Mouse (Mus musculus): Measurements from ENCODE around the gene Erh. TPM values are rescaled to one million over a fixed set of nuclear protein-coding genes. Genes with fewer than 3 reads are reported as not detected.
A peak's percentile ranks its signal among the peaks of the same experiment; 100 is the strongest.

Gene Erh
- 10 to 100 TPM; 87.2 to 99.7 TPM for total RNA-seq (2021)

DNA sequence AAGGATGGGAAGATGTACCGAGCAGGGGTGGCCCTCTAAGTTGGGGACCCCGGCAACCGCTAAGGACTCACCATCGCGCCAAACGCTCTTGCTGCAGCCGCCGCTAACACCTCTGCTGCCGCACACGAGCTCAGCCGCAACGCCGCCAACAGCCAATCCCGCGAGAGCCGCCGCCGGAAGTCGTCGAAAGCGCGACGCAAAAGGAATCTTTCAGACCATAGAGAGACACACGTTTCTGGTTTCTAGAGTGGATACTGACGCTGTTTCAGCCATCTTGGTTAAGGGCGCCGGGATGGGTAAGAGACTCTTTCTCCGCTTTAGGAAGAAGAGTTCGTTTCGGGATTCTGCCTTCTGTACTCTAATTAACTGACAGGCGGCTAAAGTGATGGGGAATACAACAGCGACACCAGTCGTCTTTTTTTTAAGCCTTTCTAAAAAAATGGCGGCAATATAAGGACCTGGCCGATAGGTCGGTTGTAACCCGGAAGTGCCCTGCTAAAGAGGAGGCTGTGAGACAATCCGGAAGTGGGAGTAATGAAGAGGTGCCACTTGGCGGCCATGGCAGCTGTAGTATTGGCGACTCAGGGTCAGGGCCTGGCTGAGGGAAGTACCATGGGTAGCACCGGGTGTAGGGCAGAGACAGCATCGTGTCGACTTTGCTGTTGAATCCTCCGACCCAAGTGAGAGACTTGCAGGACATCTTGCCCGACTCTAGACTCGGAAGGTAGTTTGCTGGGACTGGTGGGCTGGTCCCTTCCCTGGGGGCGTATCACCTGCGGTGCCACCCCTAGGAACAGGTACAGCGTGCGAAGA, at the start of gene Erh, which contains the start of gene Slc39a9:
Gene Erh, minus strand, starts transcription at position 649 of the 813 bp plus-strand sequence.
Gene Slc39a9, plus strand, starts transcription at position 191 of the 813 bp plus-strand sequence.
- intact Hi-C loops (cut with DNase I), result no loop called here
- peak; percentile 94 for DNase-seq

DNA sequence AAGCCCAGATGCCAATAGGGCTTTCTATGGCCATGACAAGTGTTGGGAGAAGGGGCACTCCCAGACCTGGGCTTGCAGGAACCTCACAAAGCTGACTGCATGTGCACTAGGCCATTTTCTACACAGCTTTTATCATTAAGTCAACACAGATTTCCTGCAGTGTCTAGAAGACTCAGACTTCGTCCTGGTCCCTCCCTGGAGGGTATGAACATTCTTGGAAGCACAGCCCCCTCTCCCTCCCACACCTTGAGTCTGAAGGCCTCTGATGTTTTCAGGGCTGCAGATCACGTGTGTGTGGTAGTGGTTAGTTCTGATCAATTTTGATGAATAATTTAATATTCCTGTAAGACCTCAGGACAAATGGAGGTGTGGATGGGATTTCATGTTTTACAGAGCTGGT, 49.6 kb upstream of the Erh start:
- intact Hi-C loops (cut with DNase I), result no loop called here
- DNase-seq, result no peak

DNA sequence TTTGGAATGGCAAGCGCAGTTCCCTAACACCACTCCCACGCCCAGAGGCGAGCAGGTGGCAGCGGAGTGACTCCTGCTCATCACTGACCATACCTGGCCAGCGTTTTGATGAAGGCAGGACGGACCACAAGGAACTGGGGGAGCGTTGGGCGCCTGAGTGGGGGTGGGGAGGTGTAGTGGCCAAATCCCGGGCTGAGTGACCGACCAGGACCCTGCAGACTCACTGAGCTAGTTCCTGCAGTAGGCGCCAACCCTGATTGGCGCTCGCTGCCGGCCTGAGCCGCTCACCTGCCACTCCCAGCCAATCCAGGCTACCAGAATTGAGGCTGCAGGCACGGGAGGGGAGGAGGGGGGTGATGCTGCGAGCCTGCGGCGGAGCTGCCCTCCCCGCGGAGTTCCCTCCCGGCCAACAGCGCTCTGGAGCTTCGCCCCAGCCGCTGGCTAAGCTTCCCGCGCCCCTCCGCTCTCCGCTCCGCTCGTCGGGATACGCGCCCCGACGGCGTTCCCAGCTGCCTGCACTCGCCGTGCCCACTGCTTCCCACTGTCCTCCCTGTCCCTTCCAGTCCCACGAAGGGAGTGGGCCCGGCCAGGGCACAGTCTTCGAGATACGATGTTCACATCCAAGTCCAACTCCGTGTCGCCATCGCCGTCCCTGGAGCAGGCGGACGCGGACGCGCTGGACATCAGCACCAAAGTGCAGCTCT, 48.3 kb upstream of the Erh start, which contains the start of gene Plekhd1:
Gene Plekhd1, plus strand, starts transcription at position 323 of the 704 bp plus-strand sequence.
- DNase-seq, result peak; percentile 37

DNA sequence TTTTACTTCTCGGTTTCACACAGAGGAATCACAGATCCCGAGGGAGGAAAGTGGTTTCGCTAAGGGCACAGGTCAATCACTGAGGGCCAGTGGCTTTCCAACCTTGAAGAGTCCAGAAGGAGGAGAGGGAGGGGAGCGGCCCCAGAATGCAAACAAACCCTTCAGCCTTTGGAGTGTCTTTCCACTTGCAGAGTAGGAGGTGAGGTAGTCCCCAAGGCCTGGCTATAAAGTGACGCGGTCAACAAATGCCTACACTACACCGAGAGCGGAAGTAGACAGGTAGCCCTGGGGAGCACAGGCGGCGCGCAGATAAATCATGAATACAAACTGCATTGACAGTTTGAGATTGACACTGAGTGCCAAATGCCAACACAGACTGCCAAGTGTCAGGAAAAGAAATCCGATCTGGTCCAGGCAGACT, 47.5 kb upstream of the Erh start:
- DNase-seq, result no peak
- intact Hi-C loops (cut with DNase I), result no loop called here

More for the DNA sequence above, 48.3 kb upstream of the Erh start, which contains the start of gene Plekhd1:
- intact Hi-C loops (cut with DNase I), result no loop called here

DNA sequence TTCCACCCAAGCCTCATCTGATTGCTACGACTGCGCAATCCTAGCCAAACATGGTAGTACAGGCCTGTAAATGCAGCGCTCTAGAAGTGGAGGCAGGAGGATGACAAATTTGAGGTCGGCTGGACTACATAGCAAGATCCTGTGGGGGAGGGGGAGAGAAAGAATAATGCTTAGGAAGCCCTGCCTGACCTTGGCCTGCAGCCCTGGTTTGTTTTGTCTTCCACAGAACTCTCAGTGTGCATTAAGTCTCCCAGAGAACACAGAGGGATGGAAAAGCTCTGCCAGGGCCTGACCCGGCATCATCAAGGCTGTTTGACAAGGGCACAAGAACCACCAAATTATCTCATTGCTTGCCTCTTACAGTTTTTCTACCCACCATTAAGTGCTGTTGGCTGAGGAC, 45.6 kb upstream of the Erh start:
- intact Hi-C loops (cut with DNase I), result no loop called here
- no peak for DNase-seq

DNA sequence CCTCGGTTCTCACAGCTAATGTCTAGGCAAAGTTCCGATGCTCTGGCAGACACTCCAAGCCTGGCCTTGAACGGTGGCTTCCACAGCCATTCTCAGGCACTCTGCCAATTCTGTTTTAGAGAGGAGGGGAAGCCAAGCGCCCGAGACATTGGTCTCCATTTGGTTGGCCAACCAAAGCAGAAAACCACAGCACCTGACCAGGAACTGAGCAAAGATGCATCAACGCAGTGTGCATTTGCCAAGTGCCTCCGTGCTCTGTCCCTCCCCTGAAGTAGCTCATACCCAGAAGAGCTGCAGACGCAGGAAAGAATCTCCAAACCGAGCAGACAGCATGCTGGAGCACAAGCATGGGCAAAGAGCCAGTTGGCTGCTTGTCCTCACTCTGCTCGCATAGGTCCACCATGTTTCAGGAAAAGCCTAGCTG, 43.7 kb upstream of the Erh start:
- DNase-seq, result peak; percentile 77
- intact Hi-C loops (cut with DNase I), result no loop called here

DNA sequence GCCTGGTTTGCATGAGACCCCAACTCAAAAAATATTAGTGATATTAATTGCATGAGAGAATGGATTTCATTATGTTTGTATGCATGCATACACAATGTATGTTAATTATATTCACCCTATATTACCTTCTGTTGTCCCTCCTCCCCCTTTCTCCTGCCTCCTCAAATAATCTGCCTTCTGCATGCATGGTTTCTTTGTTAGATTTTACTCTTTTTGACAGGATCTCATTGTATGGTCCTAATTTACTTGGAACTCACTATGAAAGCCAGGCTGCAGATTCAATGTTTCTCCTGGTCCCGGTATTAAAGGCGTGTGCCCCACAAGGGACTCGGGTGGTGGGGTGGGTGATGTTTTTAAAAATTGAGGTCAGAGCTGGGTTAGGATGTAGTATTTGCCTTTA, 40.2 kb upstream of the Erh start:
- no peak for DNase-seq
- intact Hi-C loops (cut with DNase I), result no loop called here

DNA sequence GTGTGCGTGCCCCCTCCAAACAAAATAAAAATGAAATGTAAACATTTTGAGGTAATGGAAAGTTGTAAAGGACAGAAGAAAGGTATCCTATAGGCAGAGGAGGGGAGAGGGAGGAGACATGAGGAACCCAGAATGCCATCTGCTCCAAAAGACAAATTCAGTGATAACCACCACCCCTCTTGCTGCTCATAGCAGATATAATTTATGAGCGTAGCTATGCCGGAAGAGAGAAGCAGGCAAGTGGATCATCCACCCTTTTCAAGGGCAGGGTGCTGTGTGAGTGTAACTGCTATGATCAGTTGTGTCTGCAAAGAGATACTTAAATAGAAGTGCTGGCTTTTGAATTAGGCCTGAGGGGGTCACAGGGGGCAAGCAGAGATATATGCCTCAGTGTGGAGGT, 39.4 kb upstream of the Erh start:
- no peak for DNase-seq
- intact Hi-C loops (cut with DNase I), result no loop called here

DNA sequence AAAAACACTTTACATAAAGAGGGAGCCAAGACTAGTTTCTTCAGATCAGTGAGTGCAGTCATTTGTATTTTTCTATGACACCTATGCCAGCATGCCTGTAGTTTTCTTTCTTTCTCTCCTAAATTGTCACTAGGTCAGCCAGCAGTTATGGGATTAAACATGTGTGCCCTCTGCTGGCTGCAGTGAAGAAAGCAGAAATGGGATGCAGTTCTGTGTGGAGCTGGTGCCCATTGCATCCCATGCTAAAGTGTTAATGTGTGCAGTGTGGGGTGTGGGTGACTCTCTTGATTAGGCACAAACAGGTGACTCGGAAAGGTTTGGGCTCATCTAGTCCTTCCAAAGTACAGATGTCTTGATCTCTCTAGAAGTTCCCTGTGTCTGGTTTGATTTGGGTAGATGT, 37.2 kb upstream of the Erh start:
- peak; percentile 36 for DNase-seq
- intact Hi-C loops (cut with DNase I), result no loop called here

DNA sequence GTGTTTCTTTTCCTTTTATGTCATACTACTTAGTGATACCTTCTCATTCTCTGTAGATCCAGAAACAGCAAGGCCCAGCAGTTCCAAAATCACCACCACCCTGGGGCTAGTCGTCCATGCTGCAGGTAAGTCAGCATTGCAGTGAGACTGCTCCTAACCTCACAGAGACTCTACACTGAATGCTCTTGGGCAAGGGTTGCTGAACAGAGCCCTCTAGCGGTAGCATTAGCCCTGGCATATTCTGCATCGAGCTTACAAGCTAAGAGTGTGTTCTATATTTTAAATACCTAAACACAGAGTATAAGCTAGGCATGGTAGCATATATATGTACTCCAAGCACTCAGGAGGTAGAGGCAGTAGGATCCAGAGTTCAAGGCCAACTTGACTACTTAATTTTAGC, 29.0 kb upstream of the Erh start:
- intact Hi-C loops (cut with DNase I), result no loop called here

DNA sequence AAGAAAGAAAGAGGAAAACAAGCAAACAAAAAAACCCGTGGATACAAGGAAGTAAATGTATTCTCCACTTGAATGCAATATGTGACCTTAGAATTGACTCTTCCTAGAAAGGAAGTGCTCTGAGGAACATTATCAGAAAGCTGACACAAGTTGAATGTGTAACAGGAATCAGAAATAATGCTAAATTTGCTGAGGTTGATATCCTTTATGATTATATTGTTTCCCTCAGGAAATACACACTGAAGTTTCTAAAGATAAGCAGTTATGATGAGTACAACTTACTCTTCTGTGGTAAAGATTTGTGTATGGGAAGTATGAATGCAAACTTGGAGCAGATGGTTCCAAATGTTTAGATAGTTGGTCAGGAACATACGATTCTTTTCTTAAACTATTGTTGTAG, 24.2 kb upstream of the Erh start:
- DNase-seq, result no peak
- intact Hi-C loops (cut with DNase I), result no loop called here

More for the DNA sequence above, 29.0 kb upstream of the Erh start:
- peak; percentile 55 for DNase-seq

DNA sequence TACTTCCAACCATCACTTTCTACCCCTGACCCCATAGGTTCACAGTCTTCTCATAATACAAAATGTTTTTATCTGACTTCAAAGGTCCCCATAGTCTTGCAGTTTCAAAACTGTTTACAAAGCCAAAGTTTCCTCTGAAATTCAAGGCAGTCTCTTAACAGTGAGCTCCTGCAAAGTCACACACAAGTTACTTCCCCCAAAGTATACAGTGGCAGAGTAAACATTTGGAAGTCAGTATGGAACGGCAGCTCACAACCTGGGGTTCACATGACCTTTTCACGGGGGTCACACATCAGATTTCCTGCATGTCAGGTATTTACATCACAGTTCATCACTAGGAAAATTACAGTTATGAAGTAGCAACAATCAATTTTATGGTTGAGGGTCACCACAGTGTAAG, 19.8 kb upstream of the Erh start:
- DNase-seq, result no peak
- intact Hi-C loops (cut with DNase I), result no loop called here

DNA sequence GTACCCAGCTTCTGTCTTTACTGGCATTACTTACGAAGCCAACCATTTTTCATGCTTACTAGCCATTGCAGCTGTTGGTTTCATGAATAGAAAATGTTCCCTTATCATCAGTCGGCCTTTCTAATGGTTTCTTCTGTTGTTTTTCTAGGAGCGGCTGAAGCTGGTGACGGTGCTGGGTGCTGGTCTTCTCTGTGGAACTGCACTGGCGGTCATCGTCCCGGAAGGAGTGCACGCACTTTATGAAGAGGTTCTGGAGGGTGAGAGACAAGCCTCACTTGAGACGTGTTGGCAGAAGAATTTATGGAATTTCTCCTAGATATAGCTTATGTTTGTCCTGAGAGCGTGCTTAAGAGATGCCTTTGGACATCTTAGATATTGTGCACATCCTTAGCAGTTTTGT, 18.2 kb upstream of the Erh start:
- DNase-seq, result no peak
- intact Hi-C loops (cut with DNase I), result no loop called here

DNA sequence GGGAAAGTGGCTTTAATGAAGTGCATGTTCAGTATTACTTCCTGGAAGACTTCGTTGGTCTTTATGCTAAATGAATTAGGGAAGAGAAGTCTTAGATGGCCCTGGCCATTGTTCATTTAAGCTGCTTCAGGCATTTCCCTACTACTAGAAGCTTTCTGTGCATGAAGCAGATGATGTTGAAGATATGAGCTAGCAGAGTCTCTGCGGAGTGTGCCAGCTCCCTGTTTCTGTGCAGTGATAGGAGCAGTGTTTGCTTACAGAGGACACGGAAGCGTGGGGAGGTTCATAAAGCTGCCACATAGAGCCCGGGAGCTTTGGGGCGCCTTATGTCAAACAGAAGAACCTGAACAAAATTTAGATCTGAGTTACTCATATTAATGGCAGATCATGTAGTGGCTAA, 14.5 kb upstream of the Erh start:
- no peak for DNase-seq
- intact Hi-C loops (cut with DNase I), result no loop called here

DNA sequence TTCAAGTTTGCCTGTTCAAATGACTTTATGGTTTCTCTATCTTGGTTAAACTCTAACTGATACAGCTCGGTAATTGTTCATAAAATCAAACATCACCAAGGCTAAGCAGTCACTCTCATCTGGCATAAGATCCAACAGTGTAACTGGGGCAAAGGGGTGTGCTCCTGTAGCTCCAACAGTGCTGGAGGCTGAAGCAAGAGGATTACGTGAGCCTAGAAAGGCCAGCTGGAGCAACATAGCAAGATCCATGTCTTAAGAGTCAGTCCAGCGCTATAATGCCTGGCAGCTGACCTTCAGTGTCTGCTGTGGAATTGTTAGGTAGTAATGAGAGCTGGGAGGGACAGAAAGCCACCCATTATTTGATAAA, 10.5 kb upstream of the Erh start:
- intact Hi-C loops (cut with DNase I), result no loop called here
- DNase-seq, result no peak

DNA sequence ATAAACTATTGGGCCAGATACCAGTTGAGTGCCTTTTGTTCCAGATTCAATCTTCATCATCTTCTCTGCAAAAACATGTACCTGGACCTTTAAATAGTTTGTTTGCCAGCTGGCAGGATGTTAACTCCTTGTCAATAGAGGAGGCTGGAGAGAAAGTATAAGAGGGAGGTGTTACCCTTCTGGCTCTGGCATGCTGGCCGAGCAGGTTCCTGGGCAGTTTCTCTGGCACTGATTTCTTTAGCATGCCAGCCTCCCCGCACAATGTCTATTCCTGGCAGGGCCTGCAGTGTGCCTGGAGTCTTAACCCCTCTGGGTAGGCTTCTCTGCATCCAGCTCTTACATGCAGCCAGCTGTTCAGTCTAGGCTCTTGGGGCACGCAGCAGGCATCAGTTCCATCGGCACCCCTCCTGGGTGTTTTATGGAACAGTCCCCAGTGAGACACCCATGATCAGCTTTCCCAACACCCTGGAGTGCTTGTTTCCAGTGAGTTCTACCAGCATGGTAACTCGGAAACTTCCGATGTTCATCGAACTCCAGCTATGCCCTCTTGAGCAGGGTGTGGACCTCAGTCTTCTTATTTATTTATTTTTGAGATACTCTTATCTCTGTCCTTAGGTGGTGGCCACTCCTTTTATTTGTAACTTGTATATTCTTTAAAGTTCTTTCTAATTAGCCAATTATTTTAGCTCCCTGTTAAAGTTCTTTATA, 10.0 kb upstream of the Erh start:
- intact Hi-C loops (cut with DNase I), result no loop called here
- peak; percentile 14 for DNase-seq

DNA sequence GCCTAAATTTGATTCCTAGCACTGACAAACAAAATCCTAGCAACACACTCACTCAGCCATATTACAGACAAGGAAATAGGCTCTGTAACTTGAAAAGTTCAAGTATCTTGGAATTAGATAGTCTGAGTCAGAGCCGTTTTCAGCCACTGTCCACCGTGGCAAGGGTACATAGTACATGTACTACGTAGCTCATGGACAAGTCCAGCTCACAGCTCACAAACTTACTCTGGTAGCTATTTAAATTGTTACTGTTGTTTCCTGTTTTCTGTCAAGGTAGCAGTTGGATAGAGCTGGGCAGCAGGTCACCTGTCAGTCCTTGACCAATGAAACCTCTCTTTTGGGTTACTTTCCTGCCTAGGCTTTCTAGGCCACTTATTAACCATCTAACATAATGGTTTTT, 2.2 kb upstream of the Erh start:
- intact Hi-C loops (cut with DNase I), result no loop called here
- no peak for DNase-seq

DNA sequence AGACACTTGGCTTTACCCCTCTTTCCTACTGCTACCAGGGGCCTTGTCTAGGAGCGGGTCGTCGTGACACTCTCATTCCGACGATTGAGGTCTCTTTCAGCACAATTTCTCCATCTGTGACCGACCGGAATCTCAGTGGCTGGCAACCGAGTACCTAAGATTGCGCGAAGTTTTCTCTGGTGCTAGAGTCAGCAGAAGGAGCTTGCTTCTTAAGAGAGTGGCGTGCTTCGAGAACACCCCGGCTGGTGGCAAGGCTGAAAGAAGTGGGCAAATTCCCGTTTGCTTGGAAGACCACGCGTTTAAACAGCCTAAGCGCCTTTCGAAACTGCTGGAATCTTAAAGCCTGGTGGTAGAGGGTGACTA, 346 bp upstream of the Erh start:
- intact Hi-C loops (cut with DNase I), result no loop called here
- DNase-seq, result no peak

DNA sequence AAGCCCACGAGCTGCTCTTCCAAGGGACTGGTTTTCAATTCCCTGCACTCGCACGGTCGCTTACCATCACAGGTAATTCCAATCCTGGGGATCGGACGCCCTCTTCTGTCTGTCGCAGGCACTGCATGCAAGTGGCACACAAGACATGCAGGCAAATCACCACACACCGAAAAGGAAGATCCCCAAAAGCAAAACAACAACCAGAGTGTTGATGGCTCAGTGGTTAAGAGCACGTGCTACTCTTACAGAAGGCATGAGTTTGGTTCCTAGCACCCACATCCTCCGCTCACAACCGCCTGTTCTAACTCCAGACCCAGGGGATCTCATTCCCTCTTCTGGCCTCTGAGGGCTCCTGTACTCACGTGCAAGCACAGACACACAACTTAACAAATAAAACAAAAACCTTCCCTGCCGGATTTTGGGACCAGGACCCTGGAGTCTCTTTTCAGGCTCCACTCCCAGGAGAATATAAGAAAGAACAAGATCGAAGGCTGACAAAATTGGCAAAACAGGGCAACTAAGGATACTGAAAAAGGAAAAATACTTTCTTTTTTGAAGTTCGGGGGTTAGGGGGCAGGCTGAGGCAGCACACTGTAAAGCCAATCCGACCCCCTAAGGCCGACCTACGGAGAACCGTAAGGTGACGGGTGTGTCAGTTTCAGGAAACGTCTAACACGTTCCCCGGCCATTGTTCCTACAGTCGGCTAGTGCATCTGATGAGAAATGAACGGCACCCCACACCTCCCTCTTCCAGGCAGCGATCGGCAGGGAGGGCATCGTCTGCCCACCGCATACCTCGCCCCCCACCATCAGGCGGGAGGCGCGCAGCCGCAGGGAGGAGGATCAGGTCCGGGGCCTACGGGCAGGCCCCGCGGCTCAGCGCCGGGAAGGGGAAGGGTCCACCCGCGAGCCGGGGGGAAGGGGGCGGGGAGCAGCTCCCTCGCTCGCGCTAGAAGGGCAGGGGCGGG, 1.1 kb downstream of the Erh start:
- intact Hi-C loops (cut with DNase I), result no loop called here
- peak; percentile 52 for DNase-seq

DNA sequence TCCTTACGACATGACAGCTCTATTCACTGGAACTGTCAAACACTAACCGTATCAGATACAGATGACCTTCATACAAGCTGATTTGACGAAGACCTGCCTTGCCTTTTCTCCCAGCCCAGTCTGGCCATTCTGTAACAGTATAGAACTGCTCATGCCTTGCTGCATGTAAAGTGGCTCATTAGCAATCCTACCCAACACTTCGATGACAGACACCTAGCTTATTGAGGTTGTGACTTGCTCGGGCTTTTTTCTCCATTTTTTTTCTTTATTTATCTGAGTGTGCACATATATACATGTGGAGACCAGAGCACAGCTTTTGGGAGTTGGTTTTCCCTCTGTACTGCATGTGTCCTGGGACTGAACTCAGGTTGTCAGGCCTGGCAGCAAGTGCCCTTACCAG, 12.4 kb downstream of the Erh start:
- DNase-seq, result no peak
- intact Hi-C loops (cut with DNase I), result no loop called here

All from left cerebral cortex, postnatal 4 days (tissue).